Mouse (Mus musculus): ENCODE results near the gene Gm21663.
"Not testable (repeated sequence)": the region's sequence is repeated elsewhere in the genome, so short reads cannot be mapped to it uniquely, and the experiment has no call there.

DNA sequence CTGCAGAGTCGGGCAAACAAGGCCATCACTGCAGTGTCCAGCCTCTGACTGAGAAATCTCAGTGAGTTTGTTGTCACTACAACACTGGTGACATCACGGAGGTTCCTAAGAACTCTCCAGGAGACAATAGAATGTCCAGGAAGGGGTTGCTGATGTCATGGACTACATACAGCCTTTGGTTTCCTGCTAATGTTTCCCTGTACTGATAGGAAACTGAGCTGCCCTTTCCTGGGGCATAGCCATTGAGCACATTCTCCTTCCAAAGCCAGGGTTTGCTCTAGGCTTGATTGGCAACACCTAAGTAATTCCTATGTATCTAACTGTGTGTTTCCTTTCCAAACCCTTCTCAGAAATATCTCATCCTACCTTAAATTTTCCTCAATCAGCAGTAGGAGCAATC lies 30.4 kb upstream of the Gm21663 start, which contains the start of gene Gm21680:
- not testable (repeated sequence) for TF ChIP-seq MAX (IDR thresholded peaks at IDR 0.05); CTCF (IDR thresholded peaks at IDR 0.05; ENCODE audit: control insufficient read depth, insufficient read depth, insufficient read length)

All from C2C12 (cell line).